Mouse (Mus musculus) urinary bladder, postnatal 0 days (tissue): ENCODE results near the gene Rpa1. TPM values are rescaled to one million over a fixed set of nuclear protein-coding genes. Genes with fewer than 3 reads are reported as not detected.

Experiments used
- microRNA-seq: library from miRNA; unstranded; fragments of <30 nt; microRNA quantifications from one replicate; pipeline ENCODE4, GENCODE M21; 2016
- polyA plus RNA-seq: library from polyadenylated mRNA; unstranded; fragments of >200 nt; fragmentation: Nextera tagmentation; extraction: Ambion mirVana; gene quantifications from 2 replicates; pipeline ENCODE4 v1.2.1, GENCODE M21; 2015

The Rpa1 gene
- polyA plus RNA-seq = 95.4 and 102 TPM in 2 replicates

DNA sequence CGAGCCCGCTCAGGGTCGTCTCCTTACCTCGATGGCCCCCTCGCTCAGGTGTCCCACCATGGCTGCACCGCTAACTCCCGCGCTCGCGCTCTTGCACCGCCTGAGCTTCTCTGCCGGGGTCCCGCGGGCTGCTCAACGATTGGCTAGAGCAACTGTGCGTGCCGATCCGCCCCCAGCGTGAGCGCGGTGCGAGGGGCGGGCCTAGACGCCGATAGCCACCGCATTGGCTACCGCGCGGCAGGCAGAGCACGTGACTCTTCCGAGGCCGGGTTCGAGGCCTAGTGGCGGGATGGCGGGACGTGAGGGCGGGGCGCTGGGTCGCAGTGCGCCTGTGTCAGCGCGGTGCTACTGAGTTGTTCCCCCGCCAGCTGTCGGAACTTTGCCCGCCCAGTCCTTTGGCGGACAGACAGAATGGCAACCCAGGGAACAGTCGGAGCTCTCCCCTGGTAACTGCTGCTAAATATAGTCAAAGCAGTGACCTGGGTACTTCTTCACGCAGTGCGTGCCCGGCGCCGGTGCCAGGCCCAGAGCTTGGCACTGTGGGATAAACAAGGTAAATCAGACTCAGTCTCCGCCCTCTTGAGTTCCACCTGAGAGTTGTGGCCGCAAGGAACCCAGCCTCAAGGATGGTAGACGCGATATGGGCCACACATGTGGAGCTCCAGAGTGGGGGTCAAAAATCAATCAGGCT, at the start of gene Rpa1, which contains the start of gene Smyd4:
Gene Rpa1 (minus strand): TSS at position 126 of the 691 bp plus-strand sequence.
Gene Smyd4 (plus strand): TSS at position 235 of the 691 bp plus-strand sequence.

Small RNA genes within 50 kb of the gene (microRNA-seq; reads per million reads assigned to microRNA genes)
- gene Gm47300 = not detected

Other genes with a start within 250 kb of the Rpa1 start
- 8.1 and 10.2 TPM in 2 replicates for gene Hic1, start 178.8 kb downstream of the Rpa1 start, polyA plus RNA-seq
- gene Ovca2, start 169.5 kb downstream of the Rpa1 start, polyA plus RNA-seq = 14.8 and 15.7 TPM in 2 replicates
- 15.7 and 16.8 TPM in 2 replicates for gene Dph1, start 157.1 kb downstream of the Rpa1 start, polyA plus RNA-seq
- 17.9 and 18.6 TPM in 2 replicates for gene Rtn4rl1, start 154.5 kb downstream of the Rpa1 start, polyA plus RNA-seq
- gene Smyd4, start 109 bp upstream of the Rpa1 start, polyA plus RNA-seq = 11.2 and 11.3 TPM in 2 replicates
- gene Serpinf1, start 74.4 kb upstream of the Rpa1 start, polyA plus RNA-seq = 168 and 180 TPM in 2 replicates
- gene Serpinf2, start 91.3 kb upstream of the Rpa1 start, polyA plus RNA-seq = 0.21 and 0.57 TPM in 2 replicates
- gene Wdr81, start 106.4 kb upstream of the Rpa1 start, polyA plus RNA-seq = 3.1 and 3.6 TPM in 2 replicates
- 20.0 and 24.6 TPM in 2 replicates for gene Tlcd2, start 113.4 kb upstream of the Rpa1 start, polyA plus RNA-seq
- gene Prpf8, start 138.5 kb upstream of the Rpa1 start, polyA plus RNA-seq = 18.4 and 19.3 TPM in 2 replicates
- gene Rilp, start 161.8 kb upstream of the Rpa1 start, polyA plus RNA-seq = 3.8 and 4.4 TPM in 2 replicates
- gene Scarf1, start 165.2 kb upstream of the Rpa1 start, polyA plus RNA-seq = 2.7 and 3.2 TPM in 2 replicates
- 3.7 and 4.3 TPM in 2 replicates for gene Slc43a2, start 183.4 kb upstream of the Rpa1 start, polyA plus RNA-seq
- 110 and 112 TPM in 2 replicates for gene Pitpna, start 239.8 kb upstream of the Rpa1 start, polyA plus RNA-seq